In genomic region chr16:5244411-5244810, GRCm38 (mm10) we compare ENCODE assay signal across 8 mouse cellular contexts. TPM values are rescaled to one million over a fixed set of nuclear protein-coding genes. Genes with fewer than 3 reads are reported as not detected.
A peak's percentile ranks its signal among the peaks of the same experiment; 100 is the strongest.
DNase-seq lines count a peak whose midpoint lies in the region; ATAC-seq and TF ChIP-seq lines count a peak whose summit lies in the region.

No protein-coding gene starts in this region.

- peaks cover 70% of the 10 kb centered on the region for H3K36me3 ChIP-seq in C2C12 (ENCODE audit: control insufficient read depth, insufficient read depth)
- H3K36me3 ChIP-seq in kidney, embryonic 14.5 days (ENCODE audit: control insufficient read depth, insufficient read depth, low read length): peaks cover 64% of the 10 kb centered on the region
- H3K36me3 ChIP-seq in liver, embryonic 16.5 days (ENCODE audit: control insufficient read depth, insufficient read depth): no peaks in the 10 kb centered on the region; the same call in none of the 2 replicates

- H3K79me2 ChIP-seq in C2C12 (ENCODE audit: control insufficient read depth, insufficient read depth): no peaks in the 10 kb centered on the region

- ATAC-seq in Patski: peak; percentile 87
- ATAC-seq in granulocyte monocyte progenitor cell, adult 5-6 weeks (replicated peaks; ENCODE audit: poor library complexity, severe bottlenecking): peak; percentile 84
- ATAC-seq in kidney, embryonic 14.5 days (ENCODE audit: low FRiP score, low TSS enrichment): 0 out of 2 replicates have a peak, but pooled peaks have one; percentile 70
- peak; percentile 59; the same call in 1 of the 2 replicates for ATAC-seq in liver, embryonic 16.5 days (ENCODE audit: low read depth)

- no peak overlapping the region for H3K9ac ChIP-seq in kidney, embryonic 14.5 days (ENCODE audit: low read depth, low read length)
- no peak overlapping the region for H3K9ac ChIP-seq in liver, embryonic 16.5 days (ENCODE audit: low read depth, low read length)

- DNase-seq in Patski (ENCODE audit: low read depth, low spot score): no peak
- DNase-seq in cerebellum, postnatal 36 days: peak; percentile 39 to 55
- DNase-seq in ovary, postnatal 14 days (ENCODE audit: low spot score): peak; percentile 55
- DNase-seq in urinary bladder, postnatal 14 days (ENCODE audit: low spot score): peak; percentile 63

- 39% methylated on average over 7 of the region's 7 CpGs for WGBS in kidney, embryonic 14.5 days
- WGBS in liver, embryonic 16.5 days (ENCODE audit: insufficient replicate concordance): 28% methylated on average over 7 of the region's 7 CpGs

- no peak overlapping the region for H3K27ac ChIP-seq in kidney, embryonic 14.5 days (ENCODE audit: low read depth, low read length)
- no peak overlapping the region for H3K27ac ChIP-seq in liver, embryonic 16.5 days (ENCODE audit: low read length)

- no peak overlapping the region for H3ac ChIP-seq in C2C12 (ENCODE audit: control insufficient read depth, insufficient read length, low read depth)

- H3K4me2 ChIP-seq in kidney, embryonic 14.5 days (replicated peaks; ENCODE audit: low read depth, low read length): no peak overlapping the region
- no peak overlapping the region for H3K4me2 ChIP-seq in liver, embryonic 16.5 days (ENCODE audit: low read depth, low read length)

- H3K4me3 ChIP-seq in C2C12 (ENCODE audit: insufficient read depth, poor library complexity, severe bottlenecking): no peak overlapping the region
- H3K4me3 ChIP-seq in kidney, embryonic 14.5 days (ENCODE audit: low read length): no peak overlapping the region
- no peak overlapping the region for H3K4me3 ChIP-seq in liver, embryonic 16.5 days (ENCODE audit: low read depth, low read length)

- H3K27me3 ChIP-seq in C2C12 (ENCODE audit: control insufficient read depth, insufficient read depth, insufficient read length) (no peaks in the 10 kb centered on the region), Patski (no peaks in the 10 kb centered on the region)
- no peaks in the 10 kb centered on the region for H3K27me3 ChIP-seq in kidney, embryonic 14.5 days (ENCODE audit: control insufficient read depth, insufficient read depth, low read length)
- no peaks in the 10 kb centered on the region for H3K27me3 ChIP-seq in liver, embryonic 16.5 days (ENCODE audit: control insufficient read depth, insufficient read depth, low read depth, low read length)

- H3K79me3 ChIP-seq in C2C12 (ENCODE audit: low read depth): no peaks in the 10 kb centered on the region

- TF ChIP-seq CTCF in C2C12 (IDR thresholded peaks at IDR 0.05; ENCODE audit: control insufficient read depth, insufficient read depth, insufficient read length) (peak; percentile 79), Patski (IDR thresholded peaks at IDR 0.05) (no peak)

- H3K9me3 ChIP-seq in kidney, embryonic 14.5 days (ENCODE audit: control insufficient read depth, low read length): no peaks in the 10 kb centered on the region
- H3K9me3 ChIP-seq in liver, embryonic 16.5 days (replicated peaks; ENCODE audit: control insufficient read depth, low read length): no peaks in the 10 kb centered on the region

- in situ Hi-C loops in Patski (cut with MboI; ENCODE audit: low pct_unique_long_range_greater_than_20kb): no loop called here

- H3K4me1 ChIP-seq in kidney, embryonic 14.5 days (ENCODE audit: control insufficient read depth, insufficient read depth, low read length): no peaks in the 10 kb centered on the region
- H3K4me1 ChIP-seq in liver, embryonic 16.5 days (ENCODE audit: control insufficient read depth, low read depth, low read length): no peaks in the 10 kb centered on the region

- CTCF ChIA-PET in Patski (lab: Charles Lee): interaction anchor here (0.8 to 4.3 kb wide), 8 partner anchors 10 to 44 kb away, joined by 3 to 52 read pairs (median 8); partner anchors contain the start of gene Eef2kmt

- POLR2A ChIA-PET in Patski (lab: Charles Lee): interaction anchor here (0.6 to 1.3 kb wide), 2 partner anchors 10 to 190 kb away, joined by 3 to 5 read pairs; no protein-coding TSS in a partner anchor

TF ChIP-seq in C2C12, 6 proteins besides CTCF, POLR2A, EP300 and RAD21:
- TF ChIP-seq MAX (IDR thresholded peaks at IDR 0.05) (no peak), FOSL1 (IDR thresholded peaks at IDR 0.05; ENCODE audit: insufficient read depth, low read length, poor library complexity, severe bottlenecking) (no peak), MYOG (IDR thresholded peaks at IDR 0.05; ENCODE audit: control insufficient read depth, extremely low read depth, insufficient read length) (no peak), CEBPB (IDR thresholded peaks at IDR 0.05; ENCODE audit: low read depth) (no peak), USF1 (IDR thresholded peaks at IDR 0.05; ENCODE audit: low read depth) (no peak), MYOD1 (IDR thresholded peaks at IDR 0.05; ENCODE audit: control insufficient read depth, insufficient read length, low read depth) (no peak)

RNA-seq across cellular contexts. Expression of gene Alg1, which starts 11.0 kb away (rescaled TPM):
- polyA plus RNA-seq in C2C12 (2012; fragmentation: generic; extraction: Trizol) (37.7 TPM), Patski (2021) (37.4 TPM)
- 16.7 and 26.9 TPM in 2 replicates for total RNA-seq in granulocyte monocyte progenitor cell, adult 5-6 weeks (2014; fragmentation: Nextera tagmentation)
- 18.3 and 19.9 TPM in 2 replicates for total RNA-seq in granulocyte monocyte progenitor cell, adult 5-6 weeks (2017)
- 27.7 and 28.0 TPM in 2 replicates for polyA plus RNA-seq in kidney, embryonic 14.5 days (2014; fragmentation: Nextera tagmentation; extraction: Ambion mirVana)
- polyA plus RNA-seq in liver, embryonic 16.5 days (2015; fragmentation: Nextera tagmentation; extraction: Ambion mirVana): 11.2 and 11.8 TPM in 2 replicates

RNA-seq across cellular contexts. Expression of gene Eef2kmt, which starts 11.4 kb away (rescaled TPM):
- polyA plus RNA-seq in C2C12 (2012; fragmentation: generic; extraction: Trizol) (12.6 TPM), Patski (2021) (45.3 TPM)
- 28.8 and 49.0 TPM in 2 replicates for total RNA-seq in granulocyte monocyte progenitor cell, adult 5-6 weeks (2014; fragmentation: Nextera tagmentation)
- total RNA-seq in granulocyte monocyte progenitor cell, adult 5-6 weeks (2017): 17.9 and 23.1 TPM in 2 replicates
- 31.9 and 35.7 TPM in 2 replicates for polyA plus RNA-seq in kidney, embryonic 14.5 days (2014; fragmentation: Nextera tagmentation; extraction: Ambion mirVana)
- polyA plus RNA-seq in liver, embryonic 16.5 days (2015; fragmentation: Nextera tagmentation; extraction: Ambion mirVana): 8.2 and 8.5 TPM in 2 replicates

RNA-seq across cellular contexts. Expression of gene AU021092, which starts 22.3 kb away (rescaled TPM):
- polyA plus RNA-seq in C2C12 (2012; fragmentation: generic; extraction: Trizol) (4.4 TPM), Patski (2021) (0.21 TPM)
- not detected in 2 replicates for total RNA-seq in granulocyte monocyte progenitor cell, adult 5-6 weeks (2014; fragmentation: Nextera tagmentation)
- total RNA-seq in granulocyte monocyte progenitor cell, adult 5-6 weeks (2017): not detected in 2 replicates
- 3.5 and 4.2 TPM in 2 replicates for polyA plus RNA-seq in kidney, embryonic 14.5 days (2014; fragmentation: Nextera tagmentation; extraction: Ambion mirVana)
- polyA plus RNA-seq in liver, embryonic 16.5 days (2015; fragmentation: Nextera tagmentation; extraction: Ambion mirVana): 0.81 and 0.93 TPM in 2 replicates

RNA-seq across cellular contexts. Expression of gene Nagpa, which starts 40.6 kb away (rescaled TPM):
- polyA plus RNA-seq in C2C12 (2012; fragmentation: generic; extraction: Trizol) (22.5 TPM), Patski (2021) (20.2 TPM)
- total RNA-seq in granulocyte monocyte progenitor cell, adult 5-6 weeks (2014; fragmentation: Nextera tagmentation): 42.0 and 68.1 TPM in 2 replicates
- 64.8 and 75.8 TPM in 2 replicates for total RNA-seq in granulocyte monocyte progenitor cell, adult 5-6 weeks (2017)
- polyA plus RNA-seq in kidney, embryonic 14.5 days (2014; fragmentation: Nextera tagmentation; extraction: Ambion mirVana): 12.4 and 17.0 TPM in 2 replicates
- 11.7 and 12.2 TPM in 2 replicates for polyA plus RNA-seq in liver, embryonic 16.5 days (2015; fragmentation: Nextera tagmentation; extraction: Ambion mirVana)
